Mouse (Mus musculus): ENCODE measurements around the gene Amz2. TPM values are rescaled to one million over a fixed set of nuclear protein-coding genes. Genes with fewer than 3 reads are reported as not detected.

The Amz2 gene
- polyA plus RNA-seq, 1 experiment from 2014 or later, result 48.7 TPM

Small RNA genes within 50 kb of the gene (microRNA-seq; reads per million reads assigned to microRNA genes)
- gene Gm25540, result not detected

Other genes starting within 250 kb of the Amz2 start
- gene Rgs9, start 127.8 kb upstream of the Amz2 start, polyA plus RNA-seq (2016; fragmentation: Nextera tagmentation; extraction: Ambion mirVana), result 3.4 TPM in 2 replicates
- gene Gna13, start 63.1 kb upstream of the Amz2 start, polyA plus RNA-seq (2016; fragmentation: Nextera tagmentation; extraction: Ambion mirVana), result 18.6 and 18.7 TPM in 2 replicates
- not detected in 2 replicates for gene 9930022D16Rik, start 12.0 kb upstream of the Amz2 start, polyA plus RNA-seq (2016; fragmentation: Nextera tagmentation; extraction: Ambion mirVana)
- 2.5 and 2.7 TPM in 2 replicates for gene Arsg, start 47.4 kb downstream of the Amz2 start, polyA plus RNA-seq (2016; fragmentation: Nextera tagmentation; extraction: Ambion mirVana)
- 3.9 and 4.0 TPM in 2 replicates for gene Slc16a6, start 47.7 kb downstream of the Amz2 start, polyA plus RNA-seq (2016; fragmentation: Nextera tagmentation; extraction: Ambion mirVana)
- 19.7 and 21.5 TPM in 2 replicates for gene Wipi1, start 186.0 kb downstream of the Amz2 start, polyA plus RNA-seq (2016; fragmentation: Nextera tagmentation; extraction: Ambion mirVana)
- 454 TPM in 2 replicates for gene Prkar1a, start 223.5 kb downstream of the Amz2 start, polyA plus RNA-seq (2016; fragmentation: Nextera tagmentation; extraction: Ambion mirVana)

All from neural tube, embryonic 12.5 days (tissue).